Mouse (Mus musculus) liver, embryonic 16.5 days (tissue): ENCODE data around the gene Arid5b. TPM values are rescaled to one million over a fixed set of nuclear protein-coding genes. Genes with fewer than 3 reads are reported as not detected.

Source experiments
- ATAC-seq: fragments of 200-750 bp; cut with Nextera tagmentation; 2 replicates; pipeline ENCODE4 v1.8.0; 2017; ENCODE audit warnings: low read depth, mild to moderate bottlenecking, moderate number of reproducible peaks, moderate library complexity
- H3K27ac ChIP-seq: fragments of 300-500 bp; sonication (generic); 2 replicates; pipeline ENCODE4 v1.5.1; 2014; ENCODE audit warnings: mild to moderate bottlenecking, low read length
- H3K27me3 ChIP-seq: fragments of 300-500 bp; sonication (generic); 2 replicates; pipeline ENCODE4 v1.6.1; 2014; ENCODE audit warnings: low read depth, low read length, mixed read lengths; ENCODE audit not compliant: control insufficient read depth, insufficient read depth
- H3K36me3 ChIP-seq: fragments of 300-500 bp; sonication (generic); 2 replicates; pipeline ENCODE4 v1.6.1; 2014; ENCODE audit warnings: mild to moderate bottlenecking; ENCODE audit not compliant: control insufficient read depth, insufficient read depth
- H3K4me1 ChIP-seq: fragments of 300-500 bp; sonication (generic); 2 replicates; pipeline ENCODE4 v1.6.1; 2014; ENCODE audit warnings: low read depth, low read length, mixed read lengths; ENCODE audit not compliant: control insufficient read depth
- H3K4me2 ChIP-seq: fragments of 300-500 bp; sonication (generic); 2 replicates; pipeline ENCODE4 v1.6.1; 2014; ENCODE audit warnings: low read depth, low read length, mixed read lengths
- H3K4me3 ChIP-seq: fragments of 300-500 bp; sonication (generic); 2 replicates; pipeline ENCODE4 v1.5.1; 2014; ENCODE audit warnings: low read depth, mild to moderate bottlenecking, low read length
- H3K9ac ChIP-seq: fragments of 300-500 bp; sonication (generic); 2 replicates; pipeline ENCODE4 v1.6.1; 2014; ENCODE audit warnings: low read depth, low read length
- H3K9me3 ChIP-seq: fragments of 300-500 bp; sonication (generic); replicated peaks from 2 replicates; pipeline ENCODE4 v1.6.1; 2016; ENCODE audit warnings: low read length; ENCODE audit not compliant: control insufficient read depth
- WGBS: fragments of 180-500 bp; shearing (Covaris S2); extraction: QIAGEN DNeasy Blood & Tissue Kit; methylation state at CpG from one replicate; pipeline ENCODE4 v1.1.7; 2014; ENCODE audit not compliant: insufficient replicate concordance; 5-methylcytosine and 5-hydroxymethylcytosine counted together
- polyA plus RNA-seq: library from polyadenylated mRNA; unstranded; fragments of >200 nt; fragmentation: Nextera tagmentation; extraction: Ambion mirVana; gene quantifications from 2 replicates; pipeline ENCODE4 v1.2.1, GENCODE M21; 2015

Gene Arid5b
- polyA plus RNA-seq, 1 experiment from 2014 or later: 7.8 TPM

- H3K4me3 ChIP-seq: no peak overlapping the region
- H3K4me2 ChIP-seq: no peak overlapping the region
- ATAC-seq: no peak
- no peaks in the 10 kb centered on the region; the same call in none of the 2 replicates for H3K4me1 ChIP-seq
- H3K36me3 ChIP-seq: no peaks in the 10 kb centered on the region
- no peaks in the 10 kb centered on the region for H3K27me3 ChIP-seq
- WGBS: 66% methylated on average over 5 of the region's 5 CpGs
- no peaks in the 10 kb centered on the region for H3K9me3 ChIP-seq
- no peak overlapping the region for H3K9ac ChIP-seq
- H3K27ac ChIP-seq: no peak overlapping the region
Observed at GRCm38 (mm10) chr10:68054131-68054530, 224.4 kb downstream of the Arid5b start.

GRCm38 (mm10) chr10:68052307-68052706 is 226.2 kb downstream of the Arid5b start:
- no peaks in the 10 kb centered on the region for H3K27me3 ChIP-seq
- 80% methylated on average over 8 of the region's 8 CpGs for WGBS
- no peaks in the 10 kb centered on the region for H3K36me3 ChIP-seq
- H3K4me1 ChIP-seq: no peaks in the 10 kb centered on the region; the same call in 1 of the 2 replicates
- no peak overlapping the region for H3K4me2 ChIP-seq
- H3K9ac ChIP-seq: no peak overlapping the region
- no peak overlapping the region for H3K4me3 ChIP-seq
- no peak overlapping the region for H3K27ac ChIP-seq
- H3K9me3 ChIP-seq: no peaks in the 10 kb centered on the region
- ATAC-seq: no peak

- Histone ChIP-seq H3K9ac (no peak overlapping the region), H3K4me1 (no peaks in the 10 kb centered on the region), H3K27me3 (no peaks in the 10 kb centered on the region), H3K9me3 (no peaks in the 10 kb centered on the region), H3K4me3 (no peak overlapping the region), H3K27ac (no peak overlapping the region), H3K4me2 (no peak overlapping the region), H3K36me3 (no peaks in the 10 kb centered on the region)
- ATAC-seq: no peak
- 79% methylated on average over 14 of the region's 14 CpGs for WGBS
Observed at GRCm38 (mm10) chr10:68051316-68051933, 227.1 kb downstream of the Arid5b start.

GRCm38 (mm10) chr10:68050882-68051281 is 227.7 kb downstream of the Arid5b start:
- no peaks in the 10 kb centered on the region for H3K27me3 ChIP-seq
- WGBS: 78% methylated on average over 13 of the region's 13 CpGs
- no peaks in the 10 kb centered on the region for H3K4me1 ChIP-seq
- no peak for ATAC-seq
- H3K9me3 ChIP-seq: no peaks in the 10 kb centered on the region
- no peak overlapping the region for H3K27ac ChIP-seq
- no peak overlapping the region for H3K4me2 ChIP-seq
- H3K4me3 ChIP-seq: no peak overlapping the region
- no peak overlapping the region for H3K9ac ChIP-seq
- no peaks in the 10 kb centered on the region for H3K36me3 ChIP-seq

- H3K27ac ChIP-seq: no peak overlapping the region
- no peak overlapping the region for H3K4me2 ChIP-seq
- no peaks in the 10 kb centered on the region for H3K9me3 ChIP-seq
- H3K4me3 ChIP-seq: no peak overlapping the region
- ATAC-seq: no peak
- no peak overlapping the region for H3K9ac ChIP-seq
- H3K4me1 ChIP-seq: no peaks in the 10 kb centered on the region
- no peaks in the 10 kb centered on the region for H3K36me3 ChIP-seq
- 46% methylated on average over 8 of the region's 8 CpGs for WGBS
- H3K27me3 ChIP-seq: no peaks in the 10 kb centered on the region
Observed at GRCm38 (mm10) chr10:68048641-68049305, 229.8 kb downstream of the Arid5b start.

- H3K9ac ChIP-seq: no peak overlapping the region
- no peak overlapping the region for H3K27ac ChIP-seq
- H3K4me2 ChIP-seq: no peak overlapping the region
- no peak for ATAC-seq
- H3K9me3 ChIP-seq: no peaks in the 10 kb centered on the region
- no peaks in the 10 kb centered on the region for H3K36me3 ChIP-seq
- WGBS: 72% methylated on average over 8 of the region's 8 CpGs
- no peaks in the 10 kb centered on the region for H3K27me3 ChIP-seq
- H3K4me1 ChIP-seq: no peaks in the 10 kb centered on the region
- no peak overlapping the region for H3K4me3 ChIP-seq
Observed at GRCm38 (mm10) chr10:68044864-68045263, 233.7 kb downstream of the Arid5b start.

GRCm38 (mm10) chr10:68043973-68044372 is 234.6 kb downstream of the Arid5b start:
- no peak overlapping the region for H3K27ac ChIP-seq
- ATAC-seq: no peak
- 40% methylated on average over 6 of the region's 6 CpGs for WGBS

More at GRCm38 (mm10) chr10:68043973-68044372, 234.6 kb downstream of the Arid5b start:
- H3K4me1 ChIP-seq: no peaks in the 10 kb centered on the region
- no peak overlapping the region for H3K4me3 ChIP-seq
- no peaks in the 10 kb centered on the region for H3K9me3 ChIP-seq
- H3K9ac ChIP-seq: no peak overlapping the region
- H3K4me2 ChIP-seq: no peak overlapping the region
- H3K36me3 ChIP-seq: no peaks in the 10 kb centered on the region
- H3K27me3 ChIP-seq: no peaks in the 10 kb centered on the region
